Mouse (Mus musculus) embryonic fibroblast, embryonic 13.5 days (primary cell): ENCODE data around the gene Bean1. TPM values are rescaled to one million over a fixed set of nuclear protein-coding genes. Genes with fewer than 3 reads are reported as not detected.
A peak's percentile ranks its signal among the peaks of the same experiment; 100 is the strongest.
"Not testable (repeated sequence)": the region's sequence is repeated elsewhere in the genome, so short reads cannot be mapped to it uniquely, and the experiment has no call there.

ENCODE experiments used
- H3K27ac ChIP-seq: 2 replicates; pipeline ENCODE4 v1.5.1; 2012; ENCODE audit warnings: low read length, control low read depth, inconsistent platforms; ENCODE audit not compliant: insufficient read depth
- H3K4me1 ChIP-seq: 2 replicates; pipeline ENCODE4 v1.6.1; 2011; ENCODE audit warnings: low read length; ENCODE audit not compliant: control insufficient read depth, insufficient read depth
- H3K4me3 ChIP-seq: 2 replicates; pipeline ENCODE4 v1.5.1; 2011; ENCODE audit warnings: mild to moderate bottlenecking, control low read depth, low read length; ENCODE audit not compliant: insufficient read depth
- CTCF ChIP-seq: IDR thresholded peaks from 2 replicates; pipeline ENCODE4 v1.5.1; 2011; ENCODE audit warnings: mild to moderate bottlenecking, control low read depth, low read length, moderate library complexity, borderline replicate concordance; ENCODE audit not compliant: insufficient read depth
- POLR2A ChIP-seq: IDR thresholded peaks from 2 replicates; pipeline ENCODE4 v1.6.1; 2011; ENCODE audit warnings: low read depth, mild to moderate bottlenecking, control low read depth, low read length, moderate library complexity
- polyA plus RNA-seq: library from polyadenylated mRNA; stranded (reverse); fragments of >200 nt; gene quantifications from 2 replicates; pipeline ENCODE4 v1.2.4, GENCODE M21; 2011; ENCODE audit warnings: low read depth; ENCODE audit not compliant: missing spikeins, insufficient read length

Gene Bean1
- polyA plus RNA-seq, 1 experiment: 0.90 TPM

GRCm38 (mm10) chr8:104251461-104251860, 81.2 kb downstream of the Bean1 start:
- Histone ChIP-seq H3K4me1 (no peaks in the 10 kb centered on the region), H3K4me3 (peak overlapping the region; percentile 77), H3K27ac (no peak overlapping the region)
- TF ChIP-seq CTCF (no peak), POLR2A (no peak)

GRCm38 (mm10) chr8:104253016-104253415, 82.8 kb downstream of the Bean1 start:
- Histone ChIP-seq H3K4me3 (no peak overlapping the region), H3K27ac (no peak overlapping the region), H3K4me1 (no peaks in the 10 kb centered on the region)
- TF ChIP-seq CTCF (no peak), POLR2A (no peak)

- not testable (repeated sequence) for H3K4me3 ChIP-seq
These were observed 91.6 kb downstream of the Bean1 start for GRCm38 (mm10) chr8:104261802-104262201.

GRCm38 (mm10) chr8:104264271-104264935, 94.2 kb downstream of the Bean1 start:
- not testable (repeated sequence) for H3K4me1 ChIP-seq, H3K4me3 ChIP-seq, H3K27ac ChIP-seq

More at GRCm38 (mm10) chr8:104261802-104262201, 91.6 kb downstream of the Bean1 start:
- not testable (repeated sequence) for H3K4me1 ChIP-seq, H3K27ac ChIP-seq

GRCm38 (mm10) chr8:104268368-104268767, 98.1 kb downstream of the Bean1 start:
- Histone ChIP-seq H3K4me3 (no peak overlapping the region), H3K27ac (no peak overlapping the region), H3K4me1 (no peaks in the 10 kb centered on the region)
- TF ChIP-seq CTCF (no peak), POLR2A (no peak)

Other genes with a start within 250 kb of the Bean1 start
- not detected in 2 replicates for gene Cdh5, start 68.8 kb upstream of the Bean1 start, polyA plus RNA-seq
- gene Tk2, start 78.1 kb downstream of the Bean1 start, polyA plus RNA-seq: 12.8 and 16.9 TPM in 2 replicates
- 26.7 and 27.6 TPM in 2 replicates for gene Cklf, start 80.4 kb downstream of the Bean1 start, polyA plus RNA-seq
- not detected in 2 replicates for gene Cmtm2a, start 122.7 kb downstream of the Bean1 start, polyA plus RNA-seq
- not detected in 2 replicates for gene Gm45711, start 139.6 kb downstream of the Bean1 start, polyA plus RNA-seq
- gene Cmtm1, start 139.7 kb downstream of the Bean1 start, polyA plus RNA-seq: not detected in 2 replicates
- gene Gm11020, start 151.1 kb downstream of the Bean1 start, polyA plus RNA-seq: not detected in 2 replicates
- gene Cmtm2b, start 151.8 kb downstream of the Bean1 start, polyA plus RNA-seq: not detected in 2 replicates
- 133 and 134 TPM in 2 replicates for gene Cmtm3, start 169.0 kb downstream of the Bean1 start, polyA plus RNA-seq
- 28.2 and 29.1 TPM in 2 replicates for gene Cmtm4, start 225.4 kb downstream of the Bean1 start, polyA plus RNA-seq